Mouse (Mus musculus): ENCODE results near the gene Zfp598.

- TF ChIP-seq TAL1 (IDR thresholded peaks at IDR 0.05; ENCODE audit: low read length) (no peak), GATA1 (IDR thresholded peaks at IDR 0.05; ENCODE audit: low read length) (no peak)
Measured at GRCm38 (mm10) chr17:24707801-24708425, 38.4 kb downstream of the Zfp598 start.

Measured in erythroblast, embryonic 14.5 days (primary cell).